Mouse (Mus musculus): ENCODE results near the gene Zdbf2.

Zdbf2 gene

GRCm38 (mm10) chr1:63272741-63273338, at the start of gene Zdbf2:
TSS of gene Zdbf2 (plus strand) at chr1:63273265.
- DNase-seq (ENCODE audit: extremely low read depth, low read depth, low spot score) = no peak

DNA sequence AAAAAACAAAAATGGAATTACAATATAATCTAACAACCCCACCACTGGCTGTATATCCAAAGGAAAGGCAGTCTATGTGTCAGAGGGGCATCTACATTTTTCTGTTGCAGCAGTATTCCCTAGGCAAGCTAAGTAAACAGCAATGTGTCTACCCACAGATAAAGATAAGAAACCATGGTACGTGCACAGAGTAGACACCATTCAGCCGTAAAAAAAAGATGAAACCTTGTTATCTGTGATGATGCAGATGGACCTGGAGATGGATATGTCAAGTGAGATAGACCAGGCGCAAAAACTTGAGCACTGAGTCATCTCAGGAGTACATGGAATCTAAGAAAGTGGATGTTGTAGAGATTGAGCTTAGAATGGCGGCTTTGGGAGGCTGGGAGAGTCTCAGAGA, 48.1 kb upstream of the Zdbf2 start:
- no peak for DNase-seq (ENCODE audit: extremely low read depth, low read depth, low spot score)

GRCm38 (mm10) chr1:63225890-63226289, 47.2 kb upstream of the Zdbf2 start:
- no peak for DNase-seq (ENCODE audit: extremely low read depth, low read depth, low spot score)

DNA sequence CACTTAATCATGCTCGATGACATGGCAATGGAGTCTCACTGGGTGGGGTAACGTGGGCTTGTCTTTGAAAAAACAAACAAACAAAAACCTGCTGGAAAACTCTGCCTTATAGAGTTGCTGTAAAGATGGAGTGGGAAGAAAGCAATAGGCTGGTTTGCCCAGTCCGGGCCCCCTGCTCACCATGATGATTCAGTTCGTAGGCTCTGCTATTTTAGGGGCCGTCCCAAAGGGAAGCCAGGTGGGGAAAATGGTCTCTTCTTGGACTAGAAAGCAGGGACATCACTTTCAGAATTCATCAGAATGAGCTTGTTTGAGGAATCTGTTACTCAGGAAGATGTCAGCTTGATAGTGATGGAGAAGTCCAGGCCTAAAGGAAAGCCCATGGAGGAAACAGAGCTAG, 45.8 kb upstream of the Zdbf2 start:
- DNase-seq (ENCODE audit: extremely low read depth, low read depth, low spot score) = no peak

DNA sequence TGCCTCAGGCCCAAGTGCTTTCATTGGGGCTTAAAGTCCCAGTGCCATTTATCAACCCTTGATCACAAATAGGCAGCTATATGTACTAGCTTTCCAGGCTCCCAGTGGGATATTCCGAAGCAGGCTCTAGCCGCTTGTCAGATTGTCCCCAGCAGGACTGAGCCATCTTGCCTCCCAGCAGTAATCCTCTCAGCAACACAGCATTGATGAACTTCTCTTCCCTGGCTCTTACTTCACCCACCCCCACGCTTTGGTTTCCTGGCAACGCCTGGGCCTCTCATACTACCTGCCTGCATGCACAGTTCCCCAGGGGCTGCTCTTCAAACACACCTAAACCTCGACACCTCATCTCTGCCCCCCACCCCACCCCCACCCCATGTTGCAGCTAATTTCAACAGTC, 35.7 kb upstream of the Zdbf2 start:
- DNase-seq (ENCODE audit: extremely low read depth, low read depth, low spot score) = no peak

GRCm38 (mm10) chr1:63239305-63239704, 33.8 kb upstream of the Zdbf2 start:
- no peak for DNase-seq (ENCODE audit: extremely low read depth, low read depth, low spot score)

- no peak for DNase-seq (ENCODE audit: extremely low read depth, low read depth, low spot score)
Measured at GRCm38 (mm10) chr1:63239751-63240150, 33.3 kb upstream of the Zdbf2 start.

GRCm38 (mm10) chr1:63243854-63244253, 29.2 kb upstream of the Zdbf2 start:
- DNase-seq (ENCODE audit: extremely low read depth, low read depth, low spot score) = no peak

DNA sequence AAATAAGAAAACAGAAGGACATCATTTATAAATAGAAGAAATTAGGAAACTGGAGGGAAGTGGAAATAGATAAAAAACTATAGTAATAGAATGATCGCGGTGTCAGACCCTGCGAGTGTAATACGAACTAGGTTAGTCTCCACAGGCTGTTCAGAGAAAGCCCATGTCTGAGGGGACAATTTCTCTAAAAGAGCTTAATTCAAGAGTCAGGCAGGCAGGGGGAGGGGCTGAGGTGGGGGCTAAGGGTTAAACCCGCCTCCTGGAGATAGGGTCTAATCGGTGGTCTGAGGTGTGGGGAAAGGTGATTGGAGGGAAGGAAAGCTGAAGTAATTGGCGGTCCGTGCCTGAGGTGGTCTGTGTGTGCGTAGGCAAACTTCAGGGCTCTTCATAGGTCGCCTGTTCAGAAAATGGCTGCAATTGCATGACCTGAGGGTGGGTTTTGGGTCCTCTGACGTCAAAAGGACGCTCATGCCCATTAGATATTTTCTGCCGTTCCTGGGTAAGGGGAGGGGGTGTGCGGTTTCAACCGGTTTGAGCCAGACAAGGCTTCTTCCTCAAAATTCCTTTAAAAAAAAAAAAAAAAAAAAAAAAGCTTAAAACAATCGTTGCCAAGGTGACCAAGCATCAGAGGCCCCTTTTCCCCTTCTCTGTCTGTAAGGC, 26.1 kb upstream of the Zdbf2 start:
- no peak for DNase-seq (ENCODE audit: extremely low read depth, low read depth, low spot score)

DNA sequence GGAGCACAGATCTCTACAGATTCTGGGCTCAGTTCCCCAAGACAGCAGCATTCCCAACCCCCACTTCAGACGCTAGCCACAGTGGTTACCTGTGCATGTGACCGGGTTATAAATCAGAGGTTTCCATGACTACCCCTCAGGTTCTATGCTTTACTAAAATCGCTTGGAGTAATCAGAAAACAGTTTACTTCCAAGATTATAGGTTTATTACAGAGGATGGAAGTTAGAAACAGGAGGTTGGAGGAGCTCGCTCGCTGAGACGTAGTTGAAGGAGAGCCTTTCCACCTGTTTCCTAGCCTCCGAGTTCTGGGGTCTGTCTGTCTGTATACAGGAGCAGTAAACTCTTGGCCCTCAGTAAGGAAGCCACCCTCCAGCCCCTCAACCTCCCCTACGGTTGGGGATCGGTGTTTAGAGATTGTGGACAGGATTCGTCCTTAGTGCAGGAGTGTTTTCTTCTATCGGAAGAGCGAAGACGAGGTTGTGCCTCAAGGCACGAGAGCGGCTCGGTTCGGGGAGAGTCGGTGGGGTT, 25.2 kb upstream of the Zdbf2 start:
- DNase-seq (ENCODE audit: extremely low read depth, low read depth, low spot score) = no peak

GRCm38 (mm10) chr1:63248360-63248851, 24.7 kb upstream of the Zdbf2 start:
- DNase-seq (ENCODE audit: extremely low read depth, low read depth, low spot score) = no peak

- DNase-seq (ENCODE audit: extremely low read depth, low read depth, low spot score) = no peak
Measured at GRCm38 (mm10) chr1:63249261-63249660, 23.8 kb upstream of the Zdbf2 start.

DNA sequence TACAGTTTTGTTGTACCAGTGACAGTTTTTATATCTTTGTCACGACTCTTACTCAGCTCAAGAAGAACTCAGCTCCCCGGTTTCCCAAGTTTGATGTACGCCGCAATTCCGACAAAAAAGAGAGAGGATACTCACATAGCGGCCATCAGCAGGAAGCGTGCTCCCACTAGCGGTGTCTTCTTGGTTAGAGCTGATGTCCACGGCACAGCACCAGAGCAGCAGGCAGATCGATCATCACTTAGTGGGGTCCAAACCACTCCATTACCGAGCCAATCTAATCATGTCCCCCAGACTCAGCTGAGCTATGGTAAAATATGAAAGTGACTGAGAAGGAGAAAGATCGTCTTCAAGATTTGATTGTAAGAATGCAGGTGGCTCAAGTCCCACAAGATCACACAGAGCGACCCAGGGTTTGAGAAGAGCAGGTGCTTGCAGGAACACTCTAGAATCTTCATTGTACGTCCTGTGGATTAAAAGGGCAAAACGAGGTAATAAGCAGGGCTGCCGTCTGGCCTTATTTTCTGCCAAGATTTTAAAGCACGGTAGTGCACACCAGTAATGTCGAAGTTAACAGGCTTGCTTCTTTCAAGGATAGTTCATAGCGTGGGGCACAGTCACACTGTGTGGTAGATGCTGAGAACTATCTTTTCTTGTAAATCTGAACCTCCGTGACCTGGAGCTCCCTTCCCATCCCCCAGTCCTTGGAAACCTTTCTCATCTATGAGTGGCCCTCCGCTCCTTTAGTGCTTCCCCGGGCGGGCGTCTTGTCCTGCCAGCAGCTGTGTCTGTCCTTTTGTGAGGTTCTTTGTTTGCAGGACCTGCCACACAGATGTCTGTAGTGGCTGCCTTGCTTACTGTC, 20.5 kb upstream of the Zdbf2 start:
- no peak for DNase-seq (ENCODE audit: extremely low read depth, low read depth, low spot score)

DNA sequence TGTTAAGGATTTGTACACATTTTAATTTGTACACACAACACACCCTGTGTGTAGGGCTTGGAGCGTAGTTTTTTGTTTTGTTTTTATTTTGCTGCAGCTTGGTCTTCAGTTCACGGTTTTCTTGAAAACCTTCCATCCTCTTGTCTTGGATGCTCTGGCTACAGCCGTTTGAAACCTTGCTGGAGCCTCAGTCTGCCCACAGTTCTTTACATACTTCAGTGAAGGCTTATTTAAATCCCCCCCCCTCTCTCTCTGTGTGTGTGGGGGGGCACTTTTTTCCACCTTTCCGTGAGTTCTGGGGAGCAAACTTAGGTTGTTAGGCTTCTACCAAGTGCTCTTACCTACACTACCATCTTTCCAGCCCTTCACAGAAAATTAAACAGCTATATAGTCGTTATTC, 19.8 kb upstream of the Zdbf2 start:
- DNase-seq (ENCODE audit: extremely low read depth, low read depth, low spot score) = no peak

DNA sequence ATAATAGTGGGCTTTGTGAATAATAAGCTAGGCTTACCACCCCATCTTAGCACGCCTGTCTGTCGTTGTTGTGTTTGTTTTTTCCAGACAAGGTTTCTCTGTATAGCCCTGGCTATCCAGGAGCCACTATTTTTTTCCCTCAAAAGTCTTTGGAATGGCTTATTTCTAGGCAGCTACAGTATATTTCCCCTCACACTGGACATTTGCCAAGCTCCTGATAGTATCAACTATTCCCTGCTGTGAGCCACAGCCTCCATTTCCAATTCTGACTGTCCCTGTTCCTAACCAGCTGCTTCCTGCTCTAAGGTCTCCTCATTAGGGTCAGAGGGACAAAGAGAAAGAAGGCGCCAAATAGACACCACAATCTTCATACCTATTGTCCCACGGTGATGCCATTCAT, 18.0 kb upstream of the Zdbf2 start:
- no peak for DNase-seq (ENCODE audit: extremely low read depth, low read depth, low spot score)

DNA sequence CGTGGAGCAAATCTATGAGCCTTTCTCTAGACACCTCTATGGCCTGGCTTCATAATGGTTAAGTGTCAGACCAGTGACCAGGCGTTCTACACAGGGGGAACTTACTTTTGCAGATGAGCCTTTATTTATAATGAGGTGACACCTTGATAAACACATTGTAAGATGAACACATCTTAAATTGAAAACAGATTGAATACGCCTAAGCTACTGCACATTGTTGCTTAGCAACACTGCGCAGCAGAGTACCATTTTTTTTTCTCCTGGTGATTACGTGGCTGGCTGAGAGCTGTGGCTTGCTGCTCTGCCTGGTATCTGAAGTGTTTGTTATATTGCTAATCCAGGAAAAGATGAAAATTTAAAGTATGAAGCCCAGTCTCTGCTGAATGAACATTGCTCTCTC, 17.0 kb upstream of the Zdbf2 start:
- DNase-seq (ENCODE audit: extremely low read depth, low read depth, low spot score) = no peak

GRCm38 (mm10) chr1:63258501-63258900, 14.6 kb upstream of the Zdbf2 start:
- no peak for DNase-seq (ENCODE audit: extremely low read depth, low read depth, low spot score)

DNA sequence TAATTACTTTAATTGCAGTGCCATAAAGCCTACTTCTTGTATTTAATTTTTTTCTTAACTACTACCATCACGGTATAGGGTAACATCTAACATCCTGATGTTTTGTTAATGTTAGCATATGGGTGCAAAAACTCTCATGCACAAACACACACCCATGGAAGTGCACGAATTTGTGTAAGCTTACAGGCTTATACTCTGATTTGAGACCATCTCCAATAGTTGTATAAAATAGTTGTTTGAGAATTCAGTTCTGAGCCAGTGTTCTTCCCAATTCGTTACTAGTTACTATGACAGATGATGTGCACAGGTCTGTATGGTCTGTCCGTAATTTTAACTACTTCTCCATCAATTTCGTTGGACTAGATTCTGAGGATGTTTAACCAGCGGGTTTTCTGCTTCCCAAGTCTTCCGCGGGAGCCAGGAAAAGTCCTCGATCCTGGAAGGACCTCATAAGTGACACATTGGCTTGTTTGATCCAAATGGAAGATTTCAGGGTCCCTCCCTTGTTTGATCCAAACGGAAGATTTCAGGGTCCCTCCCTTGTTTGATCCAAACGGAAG, 13.7 kb upstream of the Zdbf2 start:
- no peak for DNase-seq (ENCODE audit: extremely low read depth, low read depth, low spot score)

DNA sequence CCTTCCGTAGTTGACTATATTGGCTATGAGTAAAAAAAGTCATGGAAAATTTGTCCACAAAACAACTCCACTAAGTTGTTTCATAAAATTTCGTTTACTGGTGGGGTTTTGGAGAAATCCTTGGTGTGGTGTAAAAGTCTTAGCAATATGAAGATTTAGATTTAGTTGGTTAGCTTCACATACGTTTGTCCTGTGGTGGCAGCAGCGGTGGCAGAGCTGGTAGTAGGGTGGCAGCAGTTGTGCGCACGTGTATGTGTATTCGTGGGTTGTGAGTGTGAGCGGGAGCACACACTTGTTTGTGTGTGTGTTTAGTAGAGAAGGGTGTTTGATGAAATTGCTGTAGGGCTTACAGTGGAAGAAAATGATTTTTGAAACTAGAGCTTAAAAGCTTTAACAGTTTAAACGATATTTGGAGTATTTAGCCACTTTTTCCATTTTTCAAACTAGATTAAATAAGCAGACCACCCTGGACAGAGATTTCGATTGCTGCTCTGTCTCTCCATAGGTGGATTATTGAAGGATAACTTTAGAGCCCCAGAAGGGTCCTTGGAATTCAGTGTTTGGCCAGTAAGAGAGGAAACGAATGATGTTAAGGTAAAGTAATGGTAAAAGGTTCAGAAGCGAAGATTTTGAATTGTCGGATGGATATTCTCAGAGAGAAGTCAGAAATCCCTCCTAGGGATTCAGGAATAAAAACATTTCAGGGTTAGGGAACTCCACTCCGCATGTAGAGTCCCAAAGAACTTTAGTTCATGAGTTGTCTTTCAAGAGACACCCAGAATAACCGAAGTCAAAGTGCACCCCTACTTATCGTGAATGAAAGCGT, 12.9 kb upstream of the Zdbf2 start:
- DNase-seq (ENCODE audit: extremely low read depth, low read depth, low spot score) = no peak

DNA sequence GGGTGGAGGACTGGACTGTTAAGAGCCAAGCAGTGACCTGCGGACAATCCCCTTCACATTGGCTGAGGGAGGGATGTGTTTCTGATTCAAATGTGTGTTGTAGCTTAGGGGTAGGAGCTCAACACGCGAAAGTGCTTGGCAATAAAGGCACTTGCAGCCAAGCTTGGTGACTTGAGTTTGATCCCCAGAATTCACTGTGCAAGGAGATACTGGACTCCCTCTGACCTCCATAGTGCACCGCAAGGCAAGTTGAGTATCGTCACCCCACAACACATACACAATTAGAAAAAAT, 12.4 kb upstream of the Zdbf2 start:
- DNase-seq (ENCODE audit: extremely low read depth, low read depth, low spot score) = no peak
